Mouse (Mus musculus) lung, postnatal 4 days (tissue): Measurements from ENCODE around the gene Kif1a.

Experiments used
- DNase-seq, 2 experiments: peaks; one replicate each; pipeline ENCODE4 v3.0.0; 2021

Kif1a gene

DNA sequence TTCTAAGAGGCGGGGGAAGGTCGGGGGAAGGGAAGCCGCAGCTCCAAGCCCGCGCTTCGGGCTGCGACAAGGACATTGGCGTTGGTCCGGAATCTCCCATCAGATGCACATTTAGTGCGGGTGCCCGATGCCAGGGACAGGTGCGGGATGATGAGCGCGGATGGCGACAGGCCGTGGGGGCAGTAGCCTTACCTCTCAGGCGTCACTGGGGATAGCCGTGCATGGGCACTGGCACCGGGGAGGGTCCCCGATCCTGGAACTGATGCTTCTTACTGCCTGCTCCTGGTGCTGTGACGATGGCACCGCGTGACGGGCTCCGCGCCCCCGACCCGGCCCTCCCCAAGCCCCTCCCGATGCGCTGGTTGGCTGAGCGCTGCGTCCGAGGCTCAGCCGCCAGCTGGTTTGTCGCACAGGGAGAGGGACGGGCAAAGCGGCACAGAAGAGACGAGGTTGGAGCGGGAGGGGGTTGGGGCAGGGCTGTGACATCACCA is at the start of gene Kif1a:
Gene Kif1a, minus strand, starts transcription at position 381 of the 491 bp plus-strand sequence.
- peak; percentile 14 to 36 for DNase-seq

DNA sequence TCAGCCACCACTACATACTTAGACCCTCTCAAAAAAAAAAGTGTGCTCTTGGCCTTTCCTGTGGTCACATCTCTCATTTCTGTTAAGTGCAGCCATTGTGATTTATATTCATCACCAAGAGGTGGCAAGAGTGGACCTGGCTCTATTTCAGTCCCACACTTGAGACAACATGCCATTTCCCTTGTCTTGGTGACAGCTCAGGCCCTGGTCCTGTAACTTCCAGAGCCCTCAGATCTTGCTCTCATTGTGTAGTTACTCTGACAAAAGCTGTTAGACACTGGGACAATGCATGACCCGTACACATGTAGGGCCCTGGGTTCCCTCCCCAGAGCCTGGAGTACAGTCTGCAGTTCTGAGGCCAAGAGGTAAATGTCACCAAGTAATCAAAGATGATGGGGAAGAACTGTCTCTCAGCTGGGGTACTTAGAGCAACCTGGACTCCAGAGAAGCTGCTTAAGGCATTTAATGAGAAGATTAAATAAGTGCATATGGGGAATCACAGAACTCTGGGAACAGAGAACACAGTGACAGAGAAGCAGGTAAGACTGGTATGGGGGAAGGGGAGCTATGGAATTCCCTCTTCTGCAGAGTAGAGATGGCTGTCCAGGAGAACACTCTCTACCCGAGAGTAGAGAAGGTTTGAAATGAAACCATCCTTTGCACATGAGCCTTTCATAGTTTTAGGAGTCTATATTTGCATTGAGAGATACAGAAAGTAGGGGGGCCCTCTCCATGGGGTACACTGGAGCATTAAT is 49.3 kb upstream of the Kif1a start:
- DNase-seq: no peak

DNA sequence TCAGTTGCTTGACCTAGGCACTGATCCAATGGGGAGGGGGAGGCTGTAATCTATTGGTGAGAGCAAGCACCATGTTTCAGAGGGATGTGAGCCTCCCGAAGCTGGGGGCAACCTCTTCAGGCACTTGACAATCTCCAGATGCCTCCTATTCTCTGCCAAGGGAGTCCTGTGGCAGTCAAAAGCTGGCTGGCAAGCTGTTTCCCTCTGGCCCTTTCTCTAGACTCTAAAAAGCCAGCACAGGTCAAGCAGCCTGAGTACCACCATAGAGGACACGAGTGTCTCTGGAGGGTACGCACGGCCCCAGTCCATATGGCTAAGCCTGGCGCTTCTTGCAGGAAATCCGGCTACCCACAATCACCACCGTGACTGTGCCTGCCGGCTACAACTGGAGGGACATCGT is 42.4 kb upstream of the Kif1a start:
- DNase-seq: no peak

DNA sequence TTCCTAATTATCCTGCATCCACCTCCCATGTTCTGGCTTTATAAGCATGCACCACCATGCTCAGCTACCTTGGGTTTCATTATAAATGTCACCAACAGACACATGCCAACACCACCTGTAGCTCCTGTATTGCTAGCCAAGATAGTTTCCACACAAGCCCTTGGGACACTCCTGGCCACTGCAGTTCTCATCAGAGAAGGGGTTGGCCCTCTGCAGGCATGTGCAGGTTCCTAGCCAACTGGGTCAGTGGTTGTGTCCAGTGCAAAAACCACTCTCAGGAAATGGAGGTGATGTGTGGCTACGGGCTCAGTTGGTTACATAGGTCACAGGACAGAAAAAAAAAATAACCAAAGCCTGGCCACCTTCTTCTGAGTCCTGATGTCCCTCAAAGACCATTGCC is 41.1 kb upstream of the Kif1a start:
- no peak for DNase-seq

DNA sequence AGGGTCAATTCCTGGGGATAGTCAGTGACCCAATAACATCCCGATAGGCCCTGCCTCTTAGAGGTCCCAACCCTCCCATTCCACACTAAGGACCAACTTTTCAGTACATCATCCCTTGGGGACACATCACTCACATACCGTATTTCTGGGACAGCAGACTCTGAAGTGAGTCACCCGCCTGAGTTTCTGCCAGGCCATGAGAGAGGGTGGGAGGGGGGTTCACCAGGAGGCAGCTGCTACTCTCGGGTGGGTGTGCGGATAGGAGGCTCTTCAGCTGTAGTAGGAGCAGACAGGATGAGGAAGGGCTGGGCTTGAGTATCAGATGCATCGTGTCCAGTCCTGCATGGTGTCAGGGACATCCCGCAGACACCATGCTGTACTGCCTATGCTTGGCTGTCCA is 38.0 kb upstream of the Kif1a start:
- peak in 1 of 2 experiments; percentile 16 for DNase-seq

DNA sequence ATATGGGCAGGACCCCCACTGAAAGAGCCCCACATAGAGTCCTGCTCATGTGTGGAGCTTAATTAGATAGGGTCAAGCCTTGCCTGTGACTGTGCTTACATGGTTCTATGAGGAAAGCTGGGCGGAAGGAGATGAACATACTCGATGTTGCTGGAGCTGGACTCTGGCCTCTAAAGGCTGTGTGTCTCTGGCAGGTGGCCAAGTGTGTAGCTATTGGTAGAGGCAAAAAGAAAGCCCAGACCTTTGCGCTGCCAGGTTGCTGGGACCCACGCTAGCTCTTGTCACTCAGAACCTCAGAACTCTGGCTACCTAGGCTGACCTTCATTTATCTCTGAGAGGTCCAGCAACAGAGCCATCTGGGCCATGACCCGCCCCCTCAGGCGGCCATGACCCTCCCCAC is 36.8 kb upstream of the Kif1a start:
- no peak for DNase-seq

DNA sequence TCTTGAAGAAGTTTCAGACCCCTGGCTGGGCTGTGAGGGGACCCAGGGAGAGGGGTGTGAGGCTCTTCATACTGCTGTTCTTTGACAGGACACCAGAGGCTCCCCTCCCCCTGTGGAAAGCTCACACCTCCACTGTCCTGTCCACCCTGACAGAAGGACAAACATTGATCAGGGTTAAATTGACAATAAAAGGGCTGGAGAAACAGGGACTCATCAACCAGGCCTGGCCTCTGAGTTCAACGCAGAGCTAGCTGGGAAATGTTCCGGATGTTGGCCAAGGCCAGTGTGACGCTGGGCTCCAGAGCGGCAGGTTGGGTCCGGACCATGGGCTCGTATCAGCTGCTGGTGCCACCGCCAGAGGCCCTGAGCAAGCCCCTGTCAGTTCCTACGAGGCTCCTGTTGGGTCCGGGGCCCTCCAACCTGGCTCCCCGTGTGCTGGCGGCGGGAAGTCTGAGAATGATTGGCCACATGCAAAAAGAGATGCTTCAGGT is 33.3 kb upstream of the Kif1a start, which contains the start of gene Agxt:
Gene Agxt, plus strand, starts transcription at position 205 of the 491 bp plus-strand sequence.
- no peak for DNase-seq

DNA sequence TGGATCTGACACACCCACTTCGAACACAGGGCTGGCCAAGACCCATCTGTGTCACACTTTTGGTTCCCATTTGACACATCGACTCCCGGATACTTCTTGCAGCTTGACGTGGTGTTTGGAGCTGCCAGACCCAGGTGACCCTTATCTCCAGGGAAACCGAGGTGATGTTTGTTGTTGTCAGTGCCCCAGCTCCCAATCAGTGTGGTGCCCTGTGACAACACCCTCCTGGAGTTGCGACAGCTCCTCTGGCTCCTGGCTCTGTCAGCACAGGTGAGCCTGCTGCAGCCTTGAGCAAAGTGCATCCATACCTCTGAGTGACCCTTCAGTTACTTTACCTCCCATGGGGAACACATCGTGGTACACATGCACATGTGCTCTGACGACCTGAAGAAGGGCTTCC is 30.9 kb upstream of the Kif1a start:
- DNase-seq: peak in 1 of 2 experiments; percentile 58

DNA sequence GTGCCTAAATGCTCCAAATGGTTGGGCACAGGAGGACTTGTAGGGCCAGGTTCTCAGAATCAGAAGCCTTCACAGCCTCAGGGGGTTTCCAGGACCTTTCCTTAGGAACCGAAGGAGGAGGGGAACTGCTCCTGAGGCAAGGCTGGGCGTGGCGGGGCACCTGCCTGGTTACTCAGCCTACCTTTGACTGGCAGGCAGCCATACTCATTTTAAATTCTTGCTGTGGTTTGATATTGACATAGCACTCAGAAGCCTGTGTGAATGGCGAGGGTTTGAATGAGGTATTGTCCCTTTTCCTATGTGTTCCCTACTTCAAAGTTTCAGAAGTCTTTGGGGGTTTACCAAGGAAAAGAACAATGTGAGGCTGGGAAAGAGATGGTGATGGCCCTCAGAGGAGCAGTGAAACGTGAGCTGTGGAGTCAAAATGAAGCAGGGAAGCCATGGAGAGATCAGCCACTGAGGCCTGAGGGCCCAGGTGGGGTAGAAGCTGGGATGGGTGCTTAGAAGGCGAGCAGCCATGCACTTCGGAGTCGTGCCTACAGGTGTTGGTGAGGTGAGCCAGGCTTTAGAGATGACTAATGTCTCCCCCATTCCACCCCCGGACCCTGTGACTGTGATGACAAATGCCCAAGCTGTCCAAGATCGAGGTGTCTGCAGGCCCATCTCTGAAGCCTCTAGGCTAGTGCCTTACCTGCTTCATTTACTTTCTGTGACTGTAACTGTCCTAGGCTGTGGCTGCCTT is 28.7 kb upstream of the Kif1a start:
- DNase-seq: peak; percentile 51 to 66

DNA sequence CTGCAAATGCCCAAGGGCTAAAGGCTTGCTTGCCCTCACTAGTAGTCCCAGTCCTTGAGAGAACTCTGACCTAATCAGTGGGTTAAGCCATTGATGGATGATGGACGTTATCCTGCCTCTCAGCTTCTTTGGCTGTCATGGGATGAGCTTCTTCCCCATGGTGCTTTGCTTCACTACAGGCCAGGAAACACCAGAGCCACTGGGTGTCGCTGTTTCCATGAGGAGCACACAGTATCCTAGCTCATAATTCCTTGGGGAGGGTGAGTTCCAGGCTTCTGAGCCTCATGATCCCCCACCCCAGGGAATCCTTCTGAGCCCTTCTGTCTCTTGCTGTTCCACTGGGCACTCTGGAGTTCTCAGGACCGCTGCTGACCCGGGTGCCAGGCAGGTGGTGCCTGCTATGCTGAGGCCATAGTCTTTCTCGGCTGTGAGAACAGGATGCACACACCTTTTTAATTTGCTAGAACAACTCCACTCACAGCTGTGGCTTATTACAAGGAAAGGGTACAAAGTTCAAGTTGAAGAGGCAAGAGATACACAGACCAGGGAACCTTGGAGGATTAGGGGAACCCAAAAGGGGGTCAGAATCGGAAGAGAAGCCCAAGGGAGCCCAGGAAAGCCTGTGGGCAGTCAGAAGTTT is 27.1 kb upstream of the Kif1a start:
- peak; percentile 50 to 67 for DNase-seq

DNA sequence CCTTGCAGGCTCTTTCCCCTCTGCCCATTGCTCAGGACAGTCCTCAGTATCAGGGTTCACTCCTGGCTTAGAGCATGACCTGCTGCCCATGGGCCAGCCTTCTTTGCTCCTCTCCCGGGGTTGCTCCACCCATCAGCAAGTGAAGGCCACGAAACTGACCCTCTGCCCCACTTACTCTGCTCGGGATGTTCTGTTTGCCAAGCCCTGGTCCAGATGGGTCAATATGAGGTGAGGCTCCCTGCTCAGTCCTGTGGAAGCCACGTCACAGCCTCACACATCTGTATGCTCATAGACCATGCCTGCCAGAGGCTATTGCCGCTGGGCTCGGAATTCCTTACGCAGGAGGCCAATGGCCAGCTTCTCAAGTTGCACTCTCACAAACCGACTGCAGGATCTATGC is 26.5 kb upstream of the Kif1a start:
- DNase-seq: no peak

DNA sequence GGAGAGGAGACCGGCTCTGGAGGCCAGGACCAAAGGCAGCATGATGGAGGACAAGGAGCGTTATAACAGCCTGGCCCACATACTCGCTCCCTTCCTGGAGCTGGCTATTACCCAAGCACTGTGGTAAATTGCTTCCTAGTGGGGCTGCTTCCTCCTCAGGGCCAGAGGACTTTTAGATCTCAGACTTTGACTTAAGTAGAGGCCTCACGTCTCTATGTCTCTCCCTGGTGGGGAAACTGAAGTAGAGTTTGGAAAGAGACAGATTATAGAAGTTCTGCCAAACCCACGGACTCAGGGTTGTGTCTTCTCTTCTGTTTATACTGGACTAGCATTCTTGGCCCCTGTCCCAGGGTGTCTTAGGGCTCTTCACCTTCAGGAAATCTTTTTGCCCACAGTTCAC is 23.5 kb upstream of the Kif1a start:
- DNase-seq: no peak

DNA sequence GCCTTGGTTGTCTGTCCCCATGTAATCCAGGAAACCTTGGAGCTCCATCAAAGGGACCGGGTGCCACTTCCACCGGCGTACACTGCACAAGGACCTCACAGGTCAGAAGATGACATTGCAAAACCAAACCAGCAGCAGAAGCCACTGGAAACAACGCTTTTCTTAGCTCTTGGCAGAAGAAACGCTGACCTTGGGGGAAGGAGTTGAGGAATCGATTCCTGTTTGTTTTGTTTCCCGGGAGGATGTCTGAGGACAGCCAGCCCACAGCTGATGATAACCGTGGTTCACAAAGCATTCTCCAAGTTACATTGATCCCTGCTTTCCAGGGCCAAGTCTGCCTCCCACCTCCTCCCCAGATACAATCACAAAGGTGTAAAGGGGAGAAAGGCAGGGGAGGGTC is 22.3 kb upstream of the Kif1a start:
- DNase-seq: no peak

DNA sequence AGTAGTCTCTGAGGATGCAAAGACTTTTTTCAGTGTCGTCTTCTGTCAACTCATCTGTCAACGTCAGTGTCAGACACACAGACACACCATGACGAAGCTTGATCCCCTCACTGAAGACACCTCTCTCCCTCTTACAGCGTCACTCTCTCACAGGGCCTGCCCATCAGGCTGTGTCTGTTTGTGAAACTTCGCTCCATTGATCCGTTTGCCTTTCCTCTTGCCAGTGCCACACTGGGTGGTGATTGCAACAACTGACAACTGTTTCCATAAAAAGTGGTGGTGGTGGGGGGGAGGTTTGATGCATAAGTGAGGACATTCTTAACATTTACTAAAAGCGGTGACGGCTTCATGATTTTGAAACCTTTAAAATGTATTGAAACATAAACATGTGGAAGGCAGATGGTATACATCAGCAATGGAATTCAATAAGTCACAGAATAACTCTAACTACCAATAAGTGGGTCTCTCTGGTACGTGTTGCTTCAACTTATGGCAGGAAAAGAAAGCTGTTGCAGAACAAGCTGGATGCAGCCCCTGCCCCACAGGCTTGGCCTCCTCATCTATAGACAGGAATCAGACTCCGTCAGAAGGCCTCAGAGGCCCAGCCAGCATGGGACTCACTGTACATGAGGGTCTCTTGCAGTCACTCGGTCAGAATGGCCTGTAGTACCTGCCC is 21.6 kb upstream of the Kif1a start:
- DNase-seq: no peak

DNA sequence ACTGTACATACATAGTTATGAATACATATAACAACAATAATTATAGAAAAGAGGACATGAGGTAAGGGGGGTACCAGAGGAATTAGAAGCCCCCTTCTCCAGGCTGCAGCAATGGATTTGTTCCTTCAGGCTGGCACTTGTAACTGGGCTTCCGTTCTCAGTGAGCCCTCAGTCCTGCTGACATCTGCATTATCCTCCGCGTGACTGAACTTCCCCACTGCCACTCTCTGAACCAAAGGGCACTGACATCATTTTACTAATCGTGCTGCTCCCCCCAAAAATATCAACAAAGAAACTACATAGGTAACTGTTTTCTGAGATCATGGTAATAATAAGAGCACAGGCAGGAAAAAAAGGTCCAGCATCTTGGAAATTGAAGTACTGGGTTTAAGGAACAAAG is 17.1 kb upstream of the Kif1a start:
- no peak for DNase-seq

DNA sequence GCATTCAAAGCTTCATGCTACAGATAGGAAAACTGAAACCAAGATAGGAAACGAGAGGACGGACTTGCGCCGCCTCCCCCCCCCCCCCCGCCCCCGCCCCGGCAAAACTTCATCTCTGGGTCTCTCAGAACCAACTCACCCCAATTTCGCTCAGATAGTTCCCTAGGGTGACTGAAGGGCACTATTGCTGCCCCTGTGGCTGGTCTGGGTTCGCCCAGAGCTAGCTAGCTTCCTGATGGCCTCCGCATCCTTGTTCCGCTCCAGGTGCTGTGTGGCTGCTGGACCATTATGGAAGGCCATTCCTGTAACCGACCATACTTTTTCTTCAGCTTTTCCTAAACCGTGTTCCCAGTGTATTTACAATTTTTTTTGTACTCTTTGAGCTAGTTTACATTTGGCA is 13.7 kb upstream of the Kif1a start:
- DNase-seq: no peak

DNA sequence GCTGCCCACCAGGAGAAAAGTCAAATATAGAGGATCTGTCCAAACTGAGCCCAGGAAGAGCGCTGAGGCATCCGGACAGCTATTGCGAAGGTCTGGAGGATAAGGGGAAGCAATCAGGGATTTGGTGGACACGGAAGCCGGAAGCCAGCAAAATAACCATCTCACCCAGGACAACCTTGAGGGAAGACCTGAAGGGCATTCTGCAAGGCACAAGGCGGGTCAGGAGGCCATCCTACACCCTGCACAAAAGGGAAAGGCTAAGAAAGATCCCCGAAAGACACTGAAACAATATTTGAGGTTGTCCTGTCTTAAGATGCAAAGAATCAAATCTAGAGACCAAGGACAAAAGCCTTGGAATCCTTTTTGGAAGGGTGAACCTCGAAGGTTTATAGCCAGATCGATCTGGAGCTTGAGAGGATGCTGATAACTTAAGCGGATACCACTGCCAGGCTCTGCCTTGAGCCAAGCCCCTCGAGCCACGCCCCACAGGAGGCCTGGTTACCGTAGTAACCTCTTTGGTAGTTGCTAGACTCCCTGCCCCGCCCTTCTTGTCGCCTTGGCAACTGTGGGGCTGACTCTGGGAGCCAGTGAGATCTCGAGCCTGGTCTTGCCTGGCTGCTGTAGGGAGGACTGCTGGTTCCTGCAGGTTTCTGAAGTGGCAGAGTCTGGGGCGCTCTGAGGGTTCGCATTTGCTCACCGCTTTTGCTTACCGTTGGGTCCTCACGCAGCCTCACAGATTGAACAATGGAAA is 13.1 kb upstream of the Kif1a start:
- peak; percentile 61 to 75 for DNase-seq

DNA sequence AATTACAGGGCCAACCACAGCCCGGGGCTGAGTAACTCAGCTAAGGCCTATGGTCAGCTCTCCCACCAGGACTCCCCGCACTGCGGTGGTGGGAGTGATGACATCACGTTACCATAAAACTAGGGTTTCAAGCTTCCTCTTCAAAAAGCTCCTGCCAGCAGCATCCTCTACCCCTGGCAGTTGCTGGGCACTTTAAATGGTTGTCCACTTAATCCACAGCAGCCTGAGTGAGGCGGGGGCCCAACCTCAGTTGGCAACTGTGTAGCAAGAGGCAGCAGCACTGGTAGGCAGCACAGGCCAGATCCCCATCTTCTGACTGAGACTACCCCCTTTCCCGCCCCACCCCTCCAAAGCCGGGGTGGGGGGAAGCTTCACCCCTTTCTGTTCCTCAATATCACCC is 949 bp upstream of the Kif1a start:
- no peak for DNase-seq

DNA sequence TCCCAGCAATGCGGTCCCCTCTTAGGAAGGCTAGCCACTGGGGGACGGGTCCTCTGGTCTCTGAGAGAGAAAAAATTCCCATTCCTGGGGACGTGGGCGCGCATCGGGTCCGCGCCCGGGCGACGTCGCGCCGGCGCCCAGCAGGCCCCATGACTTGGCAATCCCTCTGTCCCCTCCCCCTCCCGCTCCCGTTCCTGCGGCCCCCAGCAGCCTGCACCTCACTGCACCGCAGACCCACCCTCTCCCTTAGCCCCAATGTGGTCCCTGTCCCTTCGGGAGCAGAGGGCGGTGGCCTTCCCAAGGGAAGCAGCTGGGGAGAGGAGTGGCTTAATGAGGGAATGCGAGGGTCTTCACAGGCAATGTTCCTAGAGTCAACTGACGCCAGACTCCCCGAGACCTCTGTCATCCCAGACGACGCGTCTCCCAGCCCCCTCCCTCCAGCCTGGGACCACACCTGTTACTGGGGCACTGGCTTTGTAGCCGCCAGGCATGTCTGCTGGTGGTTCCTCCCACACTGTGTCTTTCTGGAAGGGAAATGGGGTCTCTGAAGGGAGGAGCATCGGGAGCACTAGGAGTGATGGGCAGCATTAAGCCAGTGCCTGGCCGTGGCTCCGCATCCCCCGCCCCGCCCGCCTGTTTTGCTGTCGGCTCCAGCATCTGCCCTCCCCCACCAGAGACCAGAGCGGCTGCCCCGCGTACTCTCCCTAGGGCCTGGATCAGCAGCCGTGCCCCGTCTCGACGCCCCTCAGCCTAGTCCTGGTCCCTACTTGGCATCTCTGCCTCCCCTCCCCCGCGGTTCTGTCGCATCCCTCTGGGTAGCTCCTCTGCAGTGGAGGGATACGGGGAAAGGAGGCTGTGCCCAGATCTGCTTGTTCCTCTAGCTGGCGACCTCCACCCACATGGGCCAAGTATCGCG is 917 bp downstream of the Kif1a start:
- DNase-seq: no peak

DNA sequence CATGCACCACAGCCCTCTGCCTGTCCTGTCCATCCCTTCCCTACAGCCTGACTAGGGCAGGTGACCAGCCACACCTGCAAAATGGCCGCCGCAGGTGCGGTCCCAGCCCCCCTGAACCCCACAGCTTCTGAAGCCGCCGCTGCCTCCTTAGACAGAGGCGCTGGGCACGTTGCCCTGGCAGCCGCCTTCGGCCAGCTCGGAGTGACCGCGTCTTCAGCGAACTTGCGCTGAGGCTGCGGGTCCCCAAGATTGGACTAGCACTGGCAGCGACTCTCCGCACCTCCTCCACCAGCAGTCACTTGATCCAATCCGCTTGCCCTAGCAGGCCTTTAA is 1.5 kb downstream of the Kif1a start:
- DNase-seq: peak in 1 of 2 experiments; percentile 34

DNA sequence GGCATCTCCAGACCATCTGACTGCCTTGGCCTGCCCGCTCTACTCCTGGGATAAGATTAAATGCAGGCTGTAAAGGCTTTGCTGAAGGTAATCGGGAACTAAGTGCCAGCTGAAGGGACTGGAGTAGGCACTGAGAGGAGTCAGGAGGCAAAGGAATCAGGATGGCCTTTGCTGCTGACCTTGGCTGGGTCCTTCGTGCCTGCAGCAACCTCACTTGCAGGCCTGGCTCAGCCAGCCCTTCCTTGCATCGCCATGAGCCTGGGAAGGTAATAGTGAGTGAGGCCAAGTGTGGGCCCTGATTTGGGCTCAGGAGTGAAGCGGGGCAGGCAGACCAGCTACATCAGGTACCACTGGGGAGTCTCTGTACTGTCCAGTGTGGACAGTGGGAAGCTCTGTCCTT is 2.8 kb downstream of the Kif1a start:
- DNase-seq: no peak
